Mouse (Mus musculus): ENCODE data around the gene Ppp1r36. TPM values are rescaled to one million over a fixed set of nuclear protein-coding genes. Genes with fewer than 3 reads are reported as not detected.

The Ppp1r36 gene
- polyA plus RNA-seq (2015; fragmentation: Nextera tagmentation; extraction: Ambion mirVana), result 0.08 and 0.11 TPM in 2 replicates

- Histone ChIP-seq H3K9ac (ENCODE audit: low read depth, low read length) (no peak within 1 kb of the TSS), H3K36me3 (ENCODE audit: control insufficient read depth, insufficient read depth) (no peaks in the 10 kb centered on the region), H3K27me3 (ENCODE audit: control insufficient read depth, insufficient read depth, low read depth, low read length) (peaks cover 19% of the 10 kb centered on the region), H3K4me1 (ENCODE audit: control insufficient read depth, low read depth, low read length) (no peaks in the 10 kb centered on the region; the same call in 1 of the 2 replicates), H3K4me3 (ENCODE audit: low read depth, low read length) (peak within 1 kb of the TSS; percentile 37), H3K27ac (ENCODE audit: low read length) (no peak within 1 kb of the TSS), H3K4me2 (ENCODE audit: low read depth, low read length) (peak within 1 kb of the TSS; percentile 59), H3K9me3 (replicated peaks; ENCODE audit: control insufficient read depth, low read length) (peaks cover 4% of the 10 kb centered on the region; the same call in 1 of the 2 replicates)
- WGBS (ENCODE audit: insufficient replicate concordance), result 4% methylated on average over 37 of the region's 37 CpGs
- peak; percentile 35; the same call in 1 of the 2 replicates for ATAC-seq (ENCODE audit: low read depth)
These were observed at the start of gene Ppp1r36 for GRCm38 (mm10) chr12:76417433-76417854. Ppp1r36 (plus strand) TSS chr12:76417538.

DNA sequence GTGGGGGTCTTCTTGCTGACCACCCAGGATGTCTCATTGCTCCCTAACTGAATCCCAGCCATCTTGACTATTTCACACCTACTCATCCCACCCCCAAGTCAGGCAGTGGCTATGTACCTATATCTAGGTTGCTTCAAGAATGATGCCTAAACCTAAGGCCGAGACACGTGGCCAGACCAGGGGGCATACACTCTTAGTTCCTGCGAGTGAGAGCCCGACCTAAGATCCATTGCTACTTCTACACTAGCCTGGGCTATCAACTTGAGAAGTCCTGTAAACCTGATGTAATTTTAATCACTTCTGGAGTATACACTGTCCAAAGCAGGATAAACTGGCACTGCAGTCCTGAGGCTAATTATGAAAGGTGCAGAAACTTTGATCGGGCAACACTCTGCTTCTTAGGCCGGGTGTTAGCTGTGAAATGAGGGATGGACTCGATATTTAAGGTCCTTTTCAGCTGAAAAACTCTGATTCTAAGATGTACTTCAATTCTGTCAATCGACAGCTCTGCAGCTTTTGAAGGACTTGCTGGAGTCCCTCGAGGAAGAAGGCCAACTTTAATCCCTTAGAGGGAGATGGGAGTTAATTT, 49.0 kb upstream of the Ppp1r36 start:
- peak overlapping the region; percentile 96 for H3K27ac ChIP-seq (ENCODE audit: low read length)

GRCm38 (mm10) chr12:76368790-76369205, 48.5 kb upstream of the Ppp1r36 start:
- Histone ChIP-seq H3K4me1 (ENCODE audit: control insufficient read depth, low read depth, low read length) (peaks cover 46% of the 10 kb centered on the region), H3K27ac (ENCODE audit: low read length) (peak overlapping the region; percentile 96), H3K36me3 (ENCODE audit: control insufficient read depth, insufficient read depth) (no peaks in the 10 kb centered on the region), H3K9ac (ENCODE audit: low read depth, low read length) (peak overlapping the region; percentile 96), H3K9me3 (replicated peaks; ENCODE audit: control insufficient read depth, low read length) (no peaks in the 10 kb centered on the region), H3K27me3 (ENCODE audit: control insufficient read depth, insufficient read depth, low read depth, low read length) (no peaks in the 10 kb centered on the region), H3K4me3 (ENCODE audit: low read depth, low read length) (peak overlapping the region; percentile 90), H3K4me2 (ENCODE audit: low read depth, low read length) (peak overlapping the region; percentile 89)
- peak; percentile 25 for ATAC-seq (ENCODE audit: low read depth)
- 1% methylated on average over 26 of the region's 26 CpGs for WGBS (ENCODE audit: insufficient replicate concordance)

More for the DNA sequence above, 49.0 kb upstream of the Ppp1r36 start:
- Histone ChIP-seq H3K4me2 (ENCODE audit: low read depth, low read length) (peak overlapping the region; percentile 89), H3K4me1 (ENCODE audit: control insufficient read depth, low read depth, low read length) (peaks cover 46% of the 10 kb centered on the region), H3K9me3 (replicated peaks; ENCODE audit: control insufficient read depth, low read length) (no peaks in the 10 kb centered on the region), H3K36me3 (ENCODE audit: control insufficient read depth, insufficient read depth) (no peaks in the 10 kb centered on the region), H3K27me3 (ENCODE audit: control insufficient read depth, insufficient read depth, low read depth, low read length) (no peaks in the 10 kb centered on the region), H3K4me3 (ENCODE audit: low read depth, low read length) (peak overlapping the region; percentile 90), H3K9ac (ENCODE audit: low read depth, low read length) (peak overlapping the region; percentile 96)
- no peak for ATAC-seq (ENCODE audit: low read depth)
- 5% methylated on average over 9 of the region's 9 CpGs for WGBS (ENCODE audit: insufficient replicate concordance)

DNA sequence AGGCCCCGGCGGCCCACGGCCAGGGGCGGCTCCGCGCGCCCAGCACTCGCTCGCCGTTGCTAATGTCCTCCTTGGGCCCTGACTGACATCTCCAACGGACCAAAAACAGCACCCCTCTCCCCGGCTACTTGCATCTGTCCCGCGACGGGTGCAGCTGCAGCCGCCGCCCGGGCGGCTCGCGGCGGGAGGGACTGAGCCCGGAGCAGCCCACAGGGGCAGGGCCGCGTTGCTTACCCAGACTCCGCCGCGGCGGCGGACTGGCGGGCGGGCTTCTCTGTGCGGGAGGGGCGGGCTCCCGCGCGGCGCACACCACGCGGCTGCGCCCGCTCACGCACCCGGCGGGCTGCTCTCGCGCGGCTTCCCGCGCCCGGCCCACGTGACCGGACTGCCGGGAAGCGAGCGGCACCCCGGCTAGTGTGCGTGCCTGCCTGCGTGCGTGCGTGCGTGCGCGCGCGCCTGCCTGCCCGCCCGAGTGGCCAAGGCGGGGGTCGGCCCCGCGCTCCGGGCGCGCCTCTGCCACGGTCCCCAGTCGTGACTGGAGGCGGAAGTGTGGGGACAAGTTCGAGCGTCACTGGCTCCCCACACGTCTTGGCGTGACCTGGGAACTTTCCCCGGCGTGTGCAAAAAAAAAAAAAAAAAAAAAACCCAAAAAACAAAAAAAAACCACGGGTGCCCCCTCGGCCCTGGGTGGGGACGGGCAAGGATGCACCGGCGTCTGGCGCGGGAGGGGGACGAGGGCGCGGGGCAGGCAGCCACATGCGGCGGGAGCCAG, 47.9 kb upstream of the Ppp1r36 start, which contains the start of gene Zbtb25:
Zbtb25 (minus strand) TSS at position 397 of the 772 bp plus-strand sequence.
- Histone ChIP-seq H3K36me3 (ENCODE audit: control insufficient read depth, insufficient read depth) (no peaks in the 10 kb centered on the region), H3K4me2 (ENCODE audit: low read depth, low read length) (peak within 1 kb of the TSS; percentile 89), H3K4me1 (ENCODE audit: control insufficient read depth, low read depth, low read length) (peaks cover 51% of the 10 kb centered on the region), H3K9ac (ENCODE audit: low read depth, low read length) (peak within 1 kb of the TSS; percentile 96), H3K27ac (ENCODE audit: low read length) (peak within 1 kb of the TSS; percentile 96), H3K27me3 (ENCODE audit: control insufficient read depth, insufficient read depth, low read depth, low read length) (no peaks in the 10 kb centered on the region), H3K4me3 (ENCODE audit: low read depth, low read length) (peak within 1 kb of the TSS; percentile 90), H3K9me3 (replicated peaks; ENCODE audit: control insufficient read depth, low read length) (no peaks in the 10 kb centered on the region)
- under 1% methylated on average over 92 of the region's 96 CpGs for WGBS (ENCODE audit: insufficient replicate concordance)
- peak; percentile 77 for ATAC-seq (ENCODE audit: low read depth)

- peak within 1 kb of the TSS; percentile 90 for H3K4me3 ChIP-seq (ENCODE audit: low read depth, low read length)
- ATAC-seq (ENCODE audit: low read depth), result peak; percentile 48
- H3K4me1 ChIP-seq (ENCODE audit: control insufficient read depth, low read depth, low read length), result peaks cover 59% of the 10 kb centered on the region
- H3K4me2 ChIP-seq (ENCODE audit: low read depth, low read length), result peak within 1 kb of the TSS; percentile 89
- H3K9me3 ChIP-seq (replicated peaks; ENCODE audit: control insufficient read depth, low read length), result no peaks in the 10 kb centered on the region
- H3K36me3 ChIP-seq (ENCODE audit: control insufficient read depth, insufficient read depth), result no peaks in the 10 kb centered on the region
- H3K9ac ChIP-seq (ENCODE audit: low read depth, low read length), result peak within 1 kb of the TSS; percentile 96
- WGBS (ENCODE audit: insufficient replicate concordance), result under 1% methylated on average over 93 of the region's 99 CpGs
- H3K27ac ChIP-seq (ENCODE audit: low read length), result peak within 1 kb of the TSS; percentile 96
- H3K27me3 ChIP-seq (ENCODE audit: control insufficient read depth, insufficient read depth, low read depth, low read length), result no peaks in the 10 kb centered on the region
These were observed 47.1 kb upstream of the Ppp1r36 start, which contains the start of gene Zbtb1 for GRCm38 (mm10) chr12:76369978-76370830. Zbtb1 (plus strand) TSS chr12:76370266.

- Histone ChIP-seq H3K4me3 (ENCODE audit: low read depth, low read length) (peak overlapping the region; percentile 90), H3K9ac (ENCODE audit: low read depth, low read length) (peak overlapping the region; percentile 96), H3K4me1 (ENCODE audit: control insufficient read depth, low read depth, low read length) (peaks cover 61% of the 10 kb centered on the region), H3K4me2 (ENCODE audit: low read depth, low read length) (peak overlapping the region; percentile 89), H3K9me3 (replicated peaks; ENCODE audit: control insufficient read depth, low read length) (no peaks in the 10 kb centered on the region), H3K27ac (ENCODE audit: low read length) (peak overlapping the region; percentile 96), H3K36me3 (ENCODE audit: control insufficient read depth, insufficient read depth) (no peaks in the 10 kb centered on the region), H3K27me3 (ENCODE audit: control insufficient read depth, insufficient read depth, low read depth, low read length) (no peaks in the 10 kb centered on the region)
- WGBS (ENCODE audit: insufficient replicate concordance), result under 1% methylated on average over 63 of the region's 63 CpGs
- peak; percentile 60 for ATAC-seq (ENCODE audit: low read depth)
These were observed 46.3 kb upstream of the Ppp1r36 start for GRCm38 (mm10) chr12:76370831-76371571.

DNA sequence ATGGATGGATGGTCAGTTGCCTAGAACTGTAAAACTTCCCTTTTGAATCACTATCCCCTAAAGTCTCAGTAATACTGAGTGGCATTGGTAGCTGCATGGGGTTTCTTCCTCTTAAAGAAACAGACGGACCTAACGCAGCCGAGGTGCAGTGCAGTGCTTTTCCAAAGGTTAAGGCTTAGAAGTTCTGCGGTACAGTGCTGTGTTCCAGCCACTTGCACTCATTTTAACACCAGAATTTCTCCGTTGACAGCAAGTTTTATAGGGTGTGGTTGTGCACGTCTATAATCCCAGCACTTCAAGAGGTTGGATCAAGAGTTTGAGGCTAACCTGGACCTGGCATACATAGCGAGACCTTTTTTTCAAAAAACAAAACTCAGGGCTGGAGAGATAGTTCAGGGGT, 45.3 kb upstream of the Ppp1r36 start:
- Histone ChIP-seq H3K9me3 (replicated peaks; ENCODE audit: control insufficient read depth, low read length) (no peaks in the 10 kb centered on the region), H3K4me2 (ENCODE audit: low read depth, low read length) (peak overlapping the region; percentile 89), H3K9ac (ENCODE audit: low read depth, low read length) (peak overlapping the region; percentile 96), H3K36me3 (ENCODE audit: control insufficient read depth, insufficient read depth) (no peaks in the 10 kb centered on the region), H3K4me1 (ENCODE audit: control insufficient read depth, low read depth, low read length) (peaks cover 64% of the 10 kb centered on the region), H3K4me3 (ENCODE audit: low read depth, low read length) (peak overlapping the region; percentile 90), H3K27me3 (ENCODE audit: control insufficient read depth, insufficient read depth, low read depth, low read length) (no peaks in the 10 kb centered on the region), H3K27ac (ENCODE audit: low read length) (peak overlapping the region; percentile 96)
- no peak for ATAC-seq (ENCODE audit: low read depth)
- 13% methylated on average over 7 of the region's 7 CpGs for WGBS (ENCODE audit: insufficient replicate concordance)
